Mouse (Mus musculus): ENCODE results near the gene Kansl1. TPM values are rescaled to one million over a fixed set of nuclear protein-coding genes. Genes with fewer than 3 reads are reported as not detected.

Gene Kansl1
- polyA plus RNA-seq, 1 experiment from 2014 or later, result 19.3 TPM

- 28% methylated on average over 12 of the region's 12 CpGs for WGBS
- Histone ChIP-seq H3K36me3 (no peaks in the 10 kb centered on the region), H3K4me3 (peak overlapping the region; percentile 40), H3K4me1 (peaks cover 15% of the 10 kb centered on the region), H3K9me3 (no peaks in the 10 kb centered on the region), H3K27me3 (ENCODE audit: insufficient read depth, poor library complexity, severe bottlenecking) (peaks cover 40% of the 10 kb centered on the region), H3K27ac (peak overlapping the region; percentile 17; the same call in 1 of the 2 replicates)
- DNase-seq (ENCODE audit: low spot score), result no peak
These were observed 159.1 kb downstream of the Kansl1 start for GRCm38 (mm10) chr11:104309377-104310225.

- WGBS, result 72% methylated on average over 4 of the region's 4 CpGs
- Histone ChIP-seq H3K9me3 (no peaks in the 10 kb centered on the region), H3K36me3 (no peaks in the 10 kb centered on the region), H3K27me3 (ENCODE audit: insufficient read depth, poor library complexity, severe bottlenecking) (peaks cover 40% of the 10 kb centered on the region), H3K4me3 (no peak overlapping the region), H3K27ac (no peak overlapping the region), H3K4me1 (peaks cover 21% of the 10 kb centered on the region)
- no peak for DNase-seq (ENCODE audit: low spot score)
These were observed 161.5 kb downstream of the Kansl1 start for GRCm38 (mm10) chr11:104307136-104307535.

GRCm38 (mm10) chr11:104306483-104306882, 162.2 kb downstream of the Kansl1 start:
- WGBS, result 90% methylated on average over 13 of the region's 13 CpGs
- no peak for DNase-seq (ENCODE audit: low spot score)
- Histone ChIP-seq H3K9me3 (no peaks in the 10 kb centered on the region), H3K27ac (no peak overlapping the region), H3K36me3 (no peaks in the 10 kb centered on the region), H3K27me3 (ENCODE audit: insufficient read depth, poor library complexity, severe bottlenecking) (peaks cover 38% of the 10 kb centered on the region), H3K4me1 (peaks cover 25% of the 10 kb centered on the region), H3K4me3 (no peak overlapping the region)

- Histone ChIP-seq H3K27ac (no peak overlapping the region), H3K4me3 (no peak overlapping the region), H3K27me3 (ENCODE audit: insufficient read depth, poor library complexity, severe bottlenecking) (peaks cover 31% of the 10 kb centered on the region), H3K9me3 (no peaks in the 10 kb centered on the region), H3K36me3 (no peaks in the 10 kb centered on the region), H3K4me1 (peaks cover 32% of the 10 kb centered on the region)
- no peak for DNase-seq (ENCODE audit: low spot score)
- WGBS, result 94% methylated on average over 7 of the region's 7 CpGs
These were observed 162.9 kb downstream of the Kansl1 start for GRCm38 (mm10) chr11:104305711-104306110.

- 58% methylated on average over 8 of the region's 8 CpGs for whole genome bisulfite sequencing
- H3K36me3 ChIP-seq, result no peaks in the 10 kb centered on the region
- no peaks in the 10 kb centered on the region for H3K9me3 ChIP-seq
- peaks cover 30% of the 10 kb centered on the region for H3K4me1 ChIP-seq
- H3K27me3 ChIP-seq (ENCODE audit: insufficient read depth, poor library complexity, severe bottlenecking), result 0 out of 2 replicates have a peak, but pooled peaks cover 9% of the 10 kb centered on the region
- H3K4me3 ChIP-seq, result no peak overlapping the region
- DNase-seq (ENCODE audit: low spot score), result no peak
- no peak overlapping the region for H3K27ac ChIP-seq
These were observed 165.3 kb downstream of the Kansl1 start for GRCm38 (mm10) chr11:104303088-104303960.

- H3K36me3 ChIP-seq, result no peaks in the 10 kb centered on the region
- WGBS, result 52% methylated on average over 12 of the region's 12 CpGs
- H3K9me3 ChIP-seq, result no peaks in the 10 kb centered on the region
- no peak for DNase-seq (ENCODE audit: low spot score)
- H3K27me3 ChIP-seq (ENCODE audit: insufficient read depth, poor library complexity, severe bottlenecking), result 0 out of 2 replicates have a peak, but pooled peaks cover 9% of the 10 kb centered on the region
- H3K4me1 ChIP-seq, result peaks cover 30% of the 10 kb centered on the region
- H3K27ac ChIP-seq, result no peak overlapping the region
- H3K4me3 ChIP-seq, result no peak overlapping the region
These were observed 166.0 kb downstream of the Kansl1 start for GRCm38 (mm10) chr11:104302628-104303027.

GRCm38 (mm10) chr11:104297671-104298070, 171.0 kb downstream of the Kansl1 start:
- peaks cover 41% of the 10 kb centered on the region for H3K4me1 ChIP-seq
- no peak overlapping the region for H3K4me3 ChIP-seq
- H3K27me3 ChIP-seq (ENCODE audit: insufficient read depth, poor library complexity, severe bottlenecking), result no peaks in the 10 kb centered on the region
- H3K36me3 ChIP-seq, result no peaks in the 10 kb centered on the region
- H3K9me3 ChIP-seq, result no peaks in the 10 kb centered on the region
- no peak overlapping the region for H3K27ac ChIP-seq
- WGBS, result 89% methylated on average over 3 of the region's 3 CpGs
- DNase-seq (ENCODE audit: low spot score), result no peak

GRCm38 (mm10) chr11:104295656-104296055, 173.0 kb downstream of the Kansl1 start:
- DNase-seq (ENCODE audit: low spot score), result no peak
- H3K36me3 ChIP-seq, result no peaks in the 10 kb centered on the region
- no peaks in the 10 kb centered on the region for H3K9me3 ChIP-seq
- H3K27me3 ChIP-seq (ENCODE audit: insufficient read depth, poor library complexity, severe bottlenecking), result no peaks in the 10 kb centered on the region; the same call in 1 of the 2 replicates
- H3K4me1 ChIP-seq, result peaks cover 24% of the 10 kb centered on the region
- 26% methylated on average over 6 of the region's 6 CpGs for WGBS
- H3K27ac ChIP-seq, result peak overlapping the region; percentile 79
- H3K4me3 ChIP-seq, result no peak overlapping the region

GRCm38 (mm10) chr11:104295145-104295544, 173.5 kb downstream of the Kansl1 start:
- peaks cover 24% of the 10 kb centered on the region for H3K4me1 ChIP-seq
- no peak overlapping the region for H3K4me3 ChIP-seq
- no peaks in the 10 kb centered on the region; the same call in 1 of the 2 replicates for H3K27me3 ChIP-seq (ENCODE audit: insufficient read depth, poor library complexity, severe bottlenecking)
- no peak for DNase-seq (ENCODE audit: low spot score)
- no peaks in the 10 kb centered on the region for H3K36me3 ChIP-seq
- 53% methylated on average over 5 of the region's 5 CpGs for WGBS
- H3K27ac ChIP-seq, result peak overlapping the region; percentile 79
- H3K9me3 ChIP-seq, result no peaks in the 10 kb centered on the region

- no peaks in the 10 kb centered on the region; the same call in 1 of the 2 replicates for H3K27me3 ChIP-seq (ENCODE audit: insufficient read depth, poor library complexity, severe bottlenecking)
- no peaks in the 10 kb centered on the region for H3K9me3 ChIP-seq
- 33% methylated on average over 9 of the region's 9 CpGs for WGBS
- no peaks in the 10 kb centered on the region for H3K36me3 ChIP-seq
- H3K27ac ChIP-seq, result peak overlapping the region; percentile 54; the same call in 1 of the 2 replicates
- peak; percentile 94 for DNase-seq (ENCODE audit: low spot score)
- H3K4me3 ChIP-seq, result no peak overlapping the region
- peaks cover 30% of the 10 kb centered on the region for H3K4me1 ChIP-seq
These were observed 175.4 kb downstream of the Kansl1 start for GRCm38 (mm10) chr11:104293241-104293640.

- 74% methylated on average over 7 of the region's 7 CpGs for WGBS
- Histone ChIP-seq H3K9me3 (no peaks in the 10 kb centered on the region), H3K4me1 (peaks cover 30% of the 10 kb centered on the region), H3K27ac (peak overlapping the region; percentile 54), H3K4me3 (no peak overlapping the region), H3K36me3 (no peaks in the 10 kb centered on the region), H3K27me3 (ENCODE audit: insufficient read depth, poor library complexity, severe bottlenecking) (no peaks in the 10 kb centered on the region; the same call in 1 of the 2 replicates)
- DNase-seq (ENCODE audit: low spot score), result no peak
These were observed 176.0 kb downstream of the Kansl1 start for GRCm38 (mm10) chr11:104292443-104293220.

All from heart, embryonic 10.5 days (tissue).